Mouse (Mus musculus): ENCODE data around the gene Aldh18a1. TPM values are rescaled to one million over a fixed set of nuclear protein-coding genes. Genes with fewer than 3 reads are reported as not detected.

Gene Aldh18a1
- polyA plus RNA-seq, 1 experiment from 2014 or later, result 50.6 TPM

- ATAC-seq (ENCODE audit: insufficient number of reproducible peaks, low FRiP score), result no peak
- Histone ChIP-seq H3K36me3 (peaks cover 8% of the 10 kb centered on the region; the same call in 1 of the 2 replicates), H3K27ac (ENCODE audit: poor library complexity, severe bottlenecking) (no peak overlapping the region), H3K9me3 (replicated peaks) (no peaks in the 10 kb centered on the region), H3K9ac (no peak overlapping the region), H3K27me3 (replicated peaks) (no peaks in the 10 kb centered on the region), H3K4me2 (peak overlapping the region; percentile 89), H3K4me3 (no peak overlapping the region), H3K4me1 (replicated peaks) (peaks cover 40% of the 10 kb centered on the region)
- 71% methylated on average over 13 of the region's 13 CpGs for WGBS
These were observed 77.7 kb downstream of the Aldh18a1 start for GRCm38 (mm10) chr19:40510387-40511099.

GRCm38 (mm10) chr19:40509274-40509673 lies 79.0 kb downstream of the Aldh18a1 start:
- no peaks in the 10 kb centered on the region for H3K27me3 ChIP-seq (replicated peaks)
- H3K4me1 ChIP-seq (replicated peaks), result peaks cover 50% of the 10 kb centered on the region
- no peak overlapping the region for H3K4me3 ChIP-seq
- no peak overlapping the region for H3K27ac ChIP-seq (ENCODE audit: poor library complexity, severe bottlenecking)
- WGBS, result 82% methylated on average over 2 of the region's 2 CpGs
- H3K36me3 ChIP-seq, result peaks cover 8% of the 10 kb centered on the region; the same call in 1 of the 2 replicates
- no peak overlapping the region for H3K9ac ChIP-seq
- no peak for ATAC-seq (ENCODE audit: insufficient number of reproducible peaks, low FRiP score)
- no peak overlapping the region for H3K4me2 ChIP-seq
- H3K9me3 ChIP-seq (replicated peaks), result no peaks in the 10 kb centered on the region

GRCm38 (mm10) chr19:40508851-40509250 lies 79.4 kb downstream of the Aldh18a1 start:
- Histone ChIP-seq H3K4me2 (no peak overlapping the region), H3K27ac (ENCODE audit: poor library complexity, severe bottlenecking) (no peak overlapping the region), H3K36me3 (peaks cover 8% of the 10 kb centered on the region; the same call in 1 of the 2 replicates), H3K4me1 (replicated peaks) (peaks cover 50% of the 10 kb centered on the region), H3K27me3 (replicated peaks) (no peaks in the 10 kb centered on the region), H3K4me3 (no peak overlapping the region), H3K9ac (no peak overlapping the region), H3K9me3 (replicated peaks) (no peaks in the 10 kb centered on the region)
- 42% methylated on average over 2 of the region's 2 CpGs for WGBS
- no peak for ATAC-seq (ENCODE audit: insufficient number of reproducible peaks, low FRiP score)

GRCm38 (mm10) chr19:40506965-40507364 lies 81.3 kb downstream of the Aldh18a1 start:
- no peak overlapping the region for H3K4me2 ChIP-seq
- peaks cover 8% of the 10 kb centered on the region; the same call in 1 of the 2 replicates for H3K36me3 ChIP-seq
- no peak overlapping the region for H3K4me3 ChIP-seq
- no peak overlapping the region for H3K27ac ChIP-seq (ENCODE audit: poor library complexity, severe bottlenecking)
- H3K4me1 ChIP-seq (replicated peaks), result peaks cover 54% of the 10 kb centered on the region
- no peak for ATAC-seq (ENCODE audit: insufficient number of reproducible peaks, low FRiP score)
- H3K27me3 ChIP-seq (replicated peaks), result no peaks in the 10 kb centered on the region
- no peak overlapping the region for H3K9ac ChIP-seq
- no peaks in the 10 kb centered on the region for H3K9me3 ChIP-seq (replicated peaks)
- 88% methylated on average over 3 of the region's 3 CpGs for WGBS

- H3K4me1 ChIP-seq (replicated peaks), result peaks cover 57% of the 10 kb centered on the region
- H3K9me3 ChIP-seq (replicated peaks), result no peaks in the 10 kb centered on the region
- H3K36me3 ChIP-seq, result peaks cover 8% of the 10 kb centered on the region; the same call in 1 of the 2 replicates
- no peaks in the 10 kb centered on the region for H3K27me3 ChIP-seq (replicated peaks)
- H3K27ac ChIP-seq (ENCODE audit: poor library complexity, severe bottlenecking), result peak overlapping the region; percentile 42; the same call in 1 of the 2 replicates
- peak overlapping the region; percentile 11; the same call in 1 of the 2 replicates for H3K4me2 ChIP-seq
- H3K9ac ChIP-seq, result no peak overlapping the region
- H3K4me3 ChIP-seq, result no peak overlapping the region
- 61% methylated on average over 7 of the region's 7 CpGs for WGBS
- ATAC-seq (ENCODE audit: insufficient number of reproducible peaks, low FRiP score), result no peak
These were observed 83.9 kb downstream of the Aldh18a1 start for GRCm38 (mm10) chr19:40504336-40504735.

Other genes with a start within 250 kb of the Aldh18a1 start
- gene Sorbs1, start 74.7 kb downstream of the Aldh18a1 start, polyA plus RNA-seq (2016; fragmentation: Nextera tagmentation; extraction: Ambion mirVana), result 86.6 and 89.3 TPM in 2 replicates
- gene Tctn3, start 23.8 kb upstream of the Aldh18a1 start, polyA plus RNA-seq (2016; fragmentation: Nextera tagmentation; extraction: Ambion mirVana), result 10.6 and 11.1 TPM in 2 replicates
- 10.6 and 10.9 TPM in 2 replicates for gene Entpd1, start 23.9 kb upstream of the Aldh18a1 start, polyA plus RNA-seq (2016; fragmentation: Nextera tagmentation; extraction: Ambion mirVana)
- gene Cc2d2b, start 160.3 kb upstream of the Aldh18a1 start, polyA plus RNA-seq (2016; fragmentation: Nextera tagmentation; extraction: Ambion mirVana), result 0.04 and 0.28 TPM in 2 replicates
- 11.0 and 13.3 TPM in 2 replicates for gene Ccnj, start 242.8 kb upstream of the Aldh18a1 start, polyA plus RNA-seq (2016; fragmentation: Nextera tagmentation; extraction: Ambion mirVana)

Data from heart, embryonic 12.5 days (tissue).